Mouse (Mus musculus): ENCODE results near the gene Usp20. TPM values are rescaled to one million over a fixed set of nuclear protein-coding genes. Genes with fewer than 3 reads are reported as not detected.
A peak's percentile ranks its signal among the peaks of the same experiment; 100 is the strongest.

The Usp20 gene
- polyA plus RNA-seq, 1 experiment: 9.8 TPM

DNA sequence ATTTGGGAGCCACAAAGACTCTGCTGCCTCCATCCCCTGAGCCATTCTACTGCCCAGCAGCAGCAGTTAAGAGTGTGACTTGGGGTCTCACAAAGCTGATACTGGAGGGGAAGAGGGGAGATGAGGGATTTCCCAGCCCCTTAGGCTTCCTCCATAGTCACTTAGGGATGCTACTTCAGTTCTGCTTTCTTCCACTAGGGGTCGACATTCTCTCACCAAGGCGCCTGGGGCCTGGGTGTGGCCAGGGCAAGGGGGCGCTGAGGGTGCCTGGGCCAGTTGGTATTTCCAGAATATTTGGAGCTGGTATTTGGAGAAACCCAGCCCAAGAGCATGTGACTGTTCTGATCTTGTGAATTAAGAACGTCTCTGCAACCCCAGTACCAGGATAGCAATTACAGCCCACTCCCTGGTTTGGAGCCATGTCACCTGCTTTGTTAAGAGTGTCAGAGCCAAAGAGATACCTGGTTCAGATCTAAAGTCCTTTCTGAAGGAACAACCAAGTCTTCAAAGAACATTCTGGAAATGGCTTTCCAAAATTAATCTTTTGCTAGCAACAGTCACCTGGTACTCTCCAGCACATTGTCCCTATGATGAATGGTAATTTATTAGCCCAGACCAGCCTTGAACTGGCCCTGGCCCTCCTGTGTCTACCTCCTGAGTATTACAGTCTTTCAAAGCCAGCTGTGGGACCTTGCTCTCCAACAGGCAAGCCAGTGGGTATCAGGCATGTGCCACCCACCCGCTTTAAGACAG is 42.7 kb downstream of the Usp20 start:
- Histone ChIP-seq H3K36me3 (ENCODE audit: control insufficient read depth, insufficient read depth, low read length) (peaks cover 16% of the 10 kb centered on the region), H3K4me1 (ENCODE audit: control insufficient read depth, insufficient read depth, insufficient read length) (no peaks in the 10 kb centered on the region), H3K4me3 (ENCODE audit: extremely low read depth, insufficient read depth, insufficient read length) (no peak overlapping the region), H3K27me3 (ENCODE audit: control insufficient read depth, insufficient read depth, low read length) (no peaks in the 10 kb centered on the region), H3K27ac (ENCODE audit: insufficient read depth, low read length) (no peak overlapping the region)
- DNase-seq (ENCODE audit: low read depth in 1 of 2, low spot score in 2 of 2): peak; percentile 38 to 59
- TF ChIP-seq CTCF (IDR thresholded peaks at IDR 0.05; ENCODE audit: extremely low read depth, insufficient read depth, insufficient read length, insufficient replicate concordance) (peak; percentile 89), POLR2A (IDR thresholded peaks at IDR 0.05; ENCODE audit: low read depth, low read length) (no peak)
- 40% methylated on average over 5 of the region's 5 CpGs for WGBS

DNA sequence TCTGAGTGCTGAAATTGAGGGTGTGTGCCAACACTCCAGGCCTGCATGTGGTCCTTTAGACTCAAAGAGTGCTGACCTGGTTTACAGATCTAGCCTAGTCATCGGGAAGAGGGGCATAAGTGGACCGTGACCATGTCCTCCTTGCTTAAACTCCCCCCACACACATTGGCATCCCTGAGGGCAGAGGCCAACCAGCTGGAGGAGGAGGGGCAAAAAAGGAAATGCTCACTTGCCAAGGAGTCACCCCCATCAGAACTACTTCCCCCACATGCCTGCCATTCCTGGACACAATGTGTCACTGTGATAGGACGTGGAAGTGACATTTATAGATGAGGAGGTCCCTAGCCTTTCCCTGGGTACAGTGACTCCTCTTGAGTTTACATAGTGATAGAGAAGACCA is 43.4 kb downstream of the Usp20 start:
- Histone ChIP-seq H3K4me1 (ENCODE audit: control insufficient read depth, insufficient read depth, insufficient read length) (no peaks in the 10 kb centered on the region), H3K4me3 (ENCODE audit: extremely low read depth, insufficient read depth, insufficient read length) (no peak overlapping the region), H3K27ac (ENCODE audit: insufficient read depth, low read length) (no peak overlapping the region), H3K27me3 (ENCODE audit: control insufficient read depth, insufficient read depth, low read length) (no peaks in the 10 kb centered on the region), H3K36me3 (ENCODE audit: control insufficient read depth, insufficient read depth, low read length) (peaks cover 16% of the 10 kb centered on the region)
- DNase-seq (ENCODE audit: low read depth in 1 of 2, low spot score in 2 of 2): no peak
- TF ChIP-seq POLR2A (IDR thresholded peaks at IDR 0.05; ENCODE audit: low read depth, low read length) (no peak), CTCF (IDR thresholded peaks at IDR 0.05; ENCODE audit: extremely low read depth, insufficient read depth, insufficient read length, insufficient replicate concordance) (no peak)
- WGBS: 64% methylated on average over 3 of the region's 3 CpGs

DNA sequence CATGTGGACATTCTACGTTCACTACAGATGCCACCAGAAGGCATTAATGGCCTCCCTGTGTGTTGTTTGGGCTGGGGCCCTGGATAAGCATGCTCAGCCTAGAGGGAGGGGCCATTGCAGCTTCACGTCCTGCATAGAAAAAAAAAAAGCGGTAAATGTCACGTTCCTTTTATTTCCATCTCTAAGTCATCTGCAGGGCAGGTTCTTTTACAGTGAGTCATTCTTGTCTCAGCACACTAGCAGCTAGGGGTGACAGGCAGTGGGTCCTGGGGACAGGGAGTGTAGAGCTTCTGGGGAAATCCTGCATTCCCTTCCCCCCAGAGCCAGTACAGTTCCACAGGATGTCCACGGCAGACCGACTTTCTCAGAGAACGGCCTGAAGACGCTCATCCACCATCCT is 44.6 kb downstream of the Usp20 start:
- Histone ChIP-seq H3K27ac (ENCODE audit: insufficient read depth, low read length) (no peak overlapping the region), H3K4me3 (ENCODE audit: extremely low read depth, insufficient read depth, insufficient read length) (no peak overlapping the region), H3K36me3 (ENCODE audit: control insufficient read depth, insufficient read depth, low read length) (peaks cover 20% of the 10 kb centered on the region), H3K27me3 (ENCODE audit: control insufficient read depth, insufficient read depth, low read length) (no peaks in the 10 kb centered on the region), H3K4me1 (ENCODE audit: control insufficient read depth, insufficient read depth, insufficient read length) (no peaks in the 10 kb centered on the region)
- TF ChIP-seq POLR2A (IDR thresholded peaks at IDR 0.05; ENCODE audit: low read depth, low read length): no peak
- TF ChIP-seq CTCF (IDR thresholded peaks at IDR 0.05; ENCODE audit: extremely low read depth, insufficient read depth, insufficient read length, insufficient replicate concordance): no peak
- DNase-seq (ENCODE audit: low read depth in 1 of 2, low spot score in 2 of 2): no peak
- WGBS: 77% methylated on average over 8 of the region's 8 CpGs

DNA sequence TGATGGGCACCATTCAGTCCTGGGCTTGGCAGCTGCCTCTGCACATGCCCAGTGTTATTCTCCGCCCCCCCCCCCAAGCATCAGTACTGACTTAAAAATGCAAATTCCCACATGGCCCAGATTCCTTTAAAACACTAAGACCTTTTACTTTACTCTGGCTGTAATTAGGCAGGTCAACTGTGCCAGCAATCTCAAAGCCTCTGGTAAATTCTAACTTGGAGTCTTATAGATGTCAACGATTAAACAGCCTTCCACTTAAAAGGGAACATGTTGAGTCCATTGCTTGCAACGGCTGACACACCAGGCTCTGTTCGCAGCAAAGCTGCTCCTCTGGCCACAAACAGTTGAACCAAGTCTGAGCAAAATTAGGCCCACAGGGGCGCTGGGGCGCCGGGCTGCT is 49.9 kb downstream of the Usp20 start:
- Histone ChIP-seq H3K27me3 (ENCODE audit: control insufficient read depth, insufficient read depth, low read length) (no peaks in the 10 kb centered on the region), H3K36me3 (ENCODE audit: control insufficient read depth, insufficient read depth, low read length) (peaks cover 61% of the 10 kb centered on the region), H3K4me3 (ENCODE audit: extremely low read depth, insufficient read depth, insufficient read length) (no peak overlapping the region), H3K27ac (ENCODE audit: insufficient read depth, low read length) (no peak overlapping the region), H3K4me1 (ENCODE audit: control insufficient read depth, insufficient read depth, insufficient read length) (peaks cover 4% of the 10 kb centered on the region; the same call in 1 of the 2 replicates)
- TF ChIP-seq CTCF (IDR thresholded peaks at IDR 0.05; ENCODE audit: extremely low read depth, insufficient read depth, insufficient read length, insufficient replicate concordance): no peak
- no peak for TF ChIP-seq POLR2A (IDR thresholded peaks at IDR 0.05; ENCODE audit: low read depth, low read length)
- DNase-seq (ENCODE audit: low read depth in 1 of 2, low spot score in 2 of 2): no peak
- WGBS: 95% methylated on average over 7 of the region's 7 CpGs

DNA sequence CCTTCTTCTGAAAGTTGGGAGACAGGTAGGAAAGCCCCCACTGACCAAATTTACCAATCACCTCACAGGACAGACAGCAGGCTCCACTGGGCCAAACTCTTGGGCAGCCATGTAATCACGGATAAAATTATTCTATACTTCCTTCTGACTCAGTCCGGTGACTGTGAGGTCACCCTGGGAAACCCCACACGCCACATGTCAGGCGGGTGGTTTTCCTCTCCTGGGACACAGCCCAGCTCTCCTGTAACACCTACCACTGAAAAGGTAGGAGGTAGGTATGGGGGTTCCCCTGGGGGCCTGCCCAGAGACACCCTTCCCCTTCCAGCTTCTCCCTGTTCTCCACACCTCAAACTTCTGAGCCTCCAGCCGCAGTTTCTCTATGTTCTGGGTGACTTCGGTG is 54.7 kb downstream of the Usp20 start:
- H3K36me3 ChIP-seq (ENCODE audit: control insufficient read depth, insufficient read depth, low read length): peaks cover 57% of the 10 kb centered on the region
- H3K4me3 ChIP-seq (ENCODE audit: extremely low read depth, insufficient read depth, insufficient read length): no peak overlapping the region
- 51% methylated on average over 6 of the region's 6 CpGs for WGBS
- no peak for TF ChIP-seq POLR2A (IDR thresholded peaks at IDR 0.05; ENCODE audit: low read depth, low read length)
- TF ChIP-seq CTCF (IDR thresholded peaks at IDR 0.05; ENCODE audit: extremely low read depth, insufficient read depth, insufficient read length, insufficient replicate concordance): no peak
- peaks cover 5% of the 10 kb centered on the region; the same call in 1 of the 2 replicates for H3K4me1 ChIP-seq (ENCODE audit: control insufficient read depth, insufficient read depth, insufficient read length)
- no peaks in the 10 kb centered on the region for H3K27me3 ChIP-seq (ENCODE audit: control insufficient read depth, insufficient read depth, low read length)
- DNase-seq (ENCODE audit: low read depth in 1 of 2, low spot score in 2 of 2): peak; percentile 41 to 56
- peak overlapping the region; percentile 27; the same call in 1 of the 2 replicates for H3K27ac ChIP-seq (ENCODE audit: insufficient read depth, low read length)

DNA sequence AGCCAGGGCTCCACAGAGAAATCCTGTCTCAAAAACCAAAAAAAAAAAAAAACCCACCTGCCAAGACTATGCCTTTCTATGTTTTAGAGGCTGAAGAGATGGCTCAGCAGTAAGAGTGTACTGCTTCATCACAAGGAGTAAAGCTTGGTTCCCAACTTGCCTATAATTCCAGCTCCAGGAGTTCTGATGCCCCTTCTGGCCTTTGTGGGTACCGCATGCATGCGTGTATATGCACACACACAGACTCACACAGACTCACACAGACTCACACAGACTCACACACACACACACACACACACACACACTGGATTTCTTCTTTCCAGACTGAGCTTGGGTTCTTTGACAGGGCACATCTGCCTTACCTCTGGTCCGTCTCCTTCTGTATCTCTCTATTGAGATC is 58.0 kb downstream of the Usp20 start:
- H3K36me3 ChIP-seq (ENCODE audit: control insufficient read depth, insufficient read depth, low read length): peaks cover 37% of the 10 kb centered on the region
- H3K27ac ChIP-seq (ENCODE audit: insufficient read depth, low read length): no peak overlapping the region
- TF ChIP-seq POLR2A (IDR thresholded peaks at IDR 0.05; ENCODE audit: low read depth, low read length) (no peak), CTCF (IDR thresholded peaks at IDR 0.05; ENCODE audit: extremely low read depth, insufficient read depth, insufficient read length, insufficient replicate concordance) (no peak)
- H3K4me3 ChIP-seq (ENCODE audit: extremely low read depth, insufficient read depth, insufficient read length): no peak overlapping the region
- 99% methylated on average over 3 of the region's 3 CpGs for WGBS
- no peaks in the 10 kb centered on the region for H3K27me3 ChIP-seq (ENCODE audit: control insufficient read depth, insufficient read depth, low read length)
- DNase-seq (ENCODE audit: low read depth in 1 of 2, low spot score in 2 of 2): no peak
- H3K4me1 ChIP-seq (ENCODE audit: control insufficient read depth, insufficient read depth, insufficient read length): peaks cover 5% of the 10 kb centered on the region; the same call in 1 of the 2 replicates

DNA sequence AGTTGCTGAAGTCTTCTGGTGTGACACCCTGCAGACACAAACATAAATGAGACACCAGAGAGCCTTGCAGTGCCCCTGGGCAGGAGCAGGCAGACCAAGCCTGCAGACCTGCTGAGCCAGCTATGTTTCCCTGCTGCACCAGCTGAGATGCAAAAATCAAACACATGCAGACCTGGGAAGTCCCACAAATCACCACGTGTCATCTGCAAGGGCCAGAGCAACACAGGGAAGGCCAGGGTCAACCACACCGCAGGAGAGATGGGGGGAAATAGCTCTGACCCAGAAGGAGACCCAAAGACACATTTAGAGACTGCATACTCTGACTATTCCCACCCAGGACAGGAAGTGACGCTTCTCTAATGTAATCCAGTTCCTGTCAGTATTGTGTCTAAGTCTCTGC is 58.4 kb downstream of the Usp20 start:
- TF ChIP-seq POLR2A (IDR thresholded peaks at IDR 0.05; ENCODE audit: low read depth, low read length) (no peak), CTCF (IDR thresholded peaks at IDR 0.05; ENCODE audit: extremely low read depth, insufficient read depth, insufficient read length, insufficient replicate concordance) (no peak)
- Histone ChIP-seq H3K27me3 (ENCODE audit: control insufficient read depth, insufficient read depth, low read length) (no peaks in the 10 kb centered on the region), H3K4me3 (ENCODE audit: extremely low read depth, insufficient read depth, insufficient read length) (no peak overlapping the region), H3K4me1 (ENCODE audit: control insufficient read depth, insufficient read depth, insufficient read length) (peaks cover 5% of the 10 kb centered on the region; the same call in 1 of the 2 replicates), H3K36me3 (ENCODE audit: control insufficient read depth, insufficient read depth, low read length) (peaks cover 36% of the 10 kb centered on the region), H3K27ac (ENCODE audit: insufficient read depth, low read length) (no peak overlapping the region)
- no peak for DNase-seq (ENCODE audit: low read depth in 1 of 2, low spot score in 2 of 2)
- 87% methylated on average over 3 of the region's 3 CpGs for WGBS

Measured in spleen, adult 2 months (tissue).